Mouse (Mus musculus) lung, adult 2 months (tissue): Measurements from ENCODE around the gene Trim28. TPM values are rescaled to one million over a fixed set of nuclear protein-coding genes. Genes with fewer than 3 reads are reported as not detected.
A peak's percentile ranks its signal among the peaks of the same experiment; 100 is the strongest.
"Not testable (repeated sequence)": the region's sequence is repeated elsewhere in the genome, so short reads cannot be mapped to it uniquely, and the experiment has no call there.

ENCODE experiments used
- DNase-seq: peaks from one replicate; pipeline ENCODE4 v3.0.0; 2022
- H3K4me1 ChIP-seq: fragments of 200-500 bp; 2 replicates; pipeline ENCODE4 v1.6.1; 2011; ENCODE audit warnings: low read length; ENCODE audit not compliant: control insufficient read depth, insufficient read depth
- H3K4me3 ChIP-seq: fragments of 200-500 bp; replicated peaks from 2 replicates; pipeline ENCODE3; 2011; ENCODE audit warnings: low read depth, mild to moderate bottlenecking, control low read depth, low read length; ENCODE audit errors: extremely low read depth
- CTCF ChIP-seq: fragments of 200-500 bp; IDR thresholded peaks from 2 replicates; pipeline ENCODE4 v1.5.1; 2011; ENCODE audit warnings: mild to moderate bottlenecking, low read length, control low read depth; ENCODE audit not compliant: insufficient read depth
- POLR2A ChIP-seq: fragments of 200-500 bp; IDR thresholded peaks from 2 replicates; pipeline ENCODE4 v1.6.1; 2011; ENCODE audit warnings: low read depth, mild to moderate bottlenecking, control low read depth, low read length, borderline replicate concordance; ENCODE audit errors: extremely low read depth
- WGBS: fragments of 180-500 bp; shearing (Covaris S2); methylation state at CpG from one replicate; pipeline ENCODE4 v1.1.7; 2018; 5-methylcytosine and 5-hydroxymethylcytosine counted together
- polyA plus RNA-seq: library from polyadenylated mRNA; depleted of rRNA; stranded (reverse); fragments of >200 nt; gene quantifications from 2 replicates; pipeline ENCODE4 v1.2.3, GENCODE M21; 2012; rRNA removed

Gene Trim28
- polyA plus RNA-seq, 1 experiment, result 214 TPM

- under 1% methylated on average over 15 of the region's 15 CpGs for WGBS
- DNase-seq, result no peak
- Histone ChIP-seq H3K4me3 (peak overlapping the region; percentile 90), H3K4me1 (no peaks in the 10 kb centered on the region)
- TF ChIP-seq POLR2A (no peak), CTCF (no peak)
Measured at GRCm38 (mm10) chr7:13053961-13054286, 55.0 kb downstream of the Trim28 start.

GRCm38 (mm10) chr7:13054287-13055010 is 55.5 kb downstream of the Trim28 start, which contains the start of gene Mzf1:
TSS of gene Mzf1 (minus strand) at chr7:13054764.
- Histone ChIP-seq H3K4me3 (peak within 1 kb of the TSS; percentile 90), H3K4me1 (no peaks in the 10 kb centered on the region)
- under 1% methylated on average over 41 of the region's 41 CpGs for WGBS
- TF ChIP-seq POLR2A (peak; percentile 96; the same call in 1 of the 2 replicates), CTCF (no peak)
- DNase-seq, result peak; percentile 92

GRCm38 (mm10) chr7:13056913-13057700 is 58.2 kb downstream of the Trim28 start:
- H3K4me3 ChIP-seq, result no peak overlapping the region
- DNase-seq, result no peak
- TF ChIP-seq POLR2A, result no peak
- TF ChIP-seq CTCF, result no peak
- WGBS, result 62% methylated on average over 8 of the region's 8 CpGs
- no peaks in the 10 kb centered on the region for H3K4me1 ChIP-seq

GRCm38 (mm10) chr7:13059536-13059935 is 60.6 kb downstream of the Trim28 start:
- DNase-seq, result no peak
- TF ChIP-seq POLR2A (no peak), CTCF (no peak)
- 89% methylated on average over 9 of the region's 9 CpGs for WGBS
- Histone ChIP-seq H3K4me1 (no peaks in the 10 kb centered on the region), H3K4me3 (no peak overlapping the region)

GRCm38 (mm10) chr7:13063399-13063798 is 64.5 kb downstream of the Trim28 start:
- not testable (repeated sequence) for H3K4me3 ChIP-seq, H3K4me1 ChIP-seq, DNase-seq
- 46% methylated on average over 2 of the region's 2 CpGs for WGBS

- TF ChIP-seq POLR2A (no peak), CTCF (no peak)
- DNase-seq, result no peak
- Histone ChIP-seq H3K4me1 (no peaks in the 10 kb centered on the region), H3K4me3 (no peak overlapping the region)
- 55% methylated on average over 5 of the region's 5 CpGs for WGBS
Measured at GRCm38 (mm10) chr7:13072293-13072692, 73.4 kb downstream of the Trim28 start.

Other genes with a start within 250 kb of the Trim28 start
- 1.4 and 3.1 TPM in 2 replicates for gene Zscan18, start 195.5 kb upstream of the Trim28 start, polyA plus RNA-seq
- gene Zfp329, start 180.3 kb upstream of the Trim28 start, polyA plus RNA-seq, result 0.91 and 2.1 TPM in 2 replicates
- 8.9 and 12.1 TPM in 2 replicates for gene Zfp110, start 164.4 kb upstream of the Trim28 start, polyA plus RNA-seq
- 0.74 and 1.2 TPM in 2 replicates for gene Zfp128, start 117.9 kb upstream of the Trim28 start, polyA plus RNA-seq
- gene Zscan22, start 101.3 kb upstream of the Trim28 start, polyA plus RNA-seq, result 8.4 and 8.5 TPM in 2 replicates
- gene Rps5, start 76.8 kb upstream of the Trim28 start, polyA plus RNA-seq, result 1,316 and 1,420 TPM in 2 replicates
- gene Rnf225, start 71.7 kb upstream of the Trim28 start, polyA plus RNA-seq, result 2.3 and 7.0 TPM in 2 replicates
- gene Zfp324, start 33.3 kb upstream of the Trim28 start, polyA plus RNA-seq, result 6.1 and 6.8 TPM in 2 replicates
- gene Zfp446, start 21.3 kb upstream of the Trim28 start, polyA plus RNA-seq, result 5.3 and 7.4 TPM in 2 replicates
- gene Slc27a5, start 922 bp upstream of the Trim28 start, polyA plus RNA-seq, result 0.20 and 0.75 TPM in 2 replicates
- gene Zbtb45, start 10.9 kb downstream of the Trim28 start, polyA plus RNA-seq, result 23.5 and 30.7 TPM in 2 replicates
- gene Chmp2a, start 35.7 kb downstream of the Trim28 start, polyA plus RNA-seq, result 68.5 and 93.5 TPM in 2 replicates
- gene Ube2m, start 39.2 kb downstream of the Trim28 start, polyA plus RNA-seq, result 82.5 and 143 TPM in 2 replicates
- 2.3 and 2.5 TPM in 2 replicates for gene Mzf1, start 55.6 kb downstream of the Trim28 start, polyA plus RNA-seq
- gene Vmn1r85, start 96.1 kb downstream of the Trim28 start, polyA plus RNA-seq, result not detected in 2 replicates
- not detected in 2 replicates for gene Vmn1r86, start 120.8 kb downstream of the Trim28 start, polyA plus RNA-seq
- not detected in 2 replicates for gene Vmn1r87, start 141.0 kb downstream of the Trim28 start, polyA plus RNA-seq
- not detected in 2 replicates for gene Vmn1r88, start 160.5 kb downstream of the Trim28 start, polyA plus RNA-seq
- gene Vmn1r89, start 213.9 kb downstream of the Trim28 start, polyA plus RNA-seq, result not detected in 2 replicates